Mouse (Mus musculus) testis, postnatal 14 days (tissue): Measurements from ENCODE around the gene Mta1.

ENCODE experiments used
- DNase-seq: peaks from one replicate; pipeline ENCODE4 v3.0.0; 2021; ENCODE audit warnings: low spot score

The Mta1 gene

DNA sequence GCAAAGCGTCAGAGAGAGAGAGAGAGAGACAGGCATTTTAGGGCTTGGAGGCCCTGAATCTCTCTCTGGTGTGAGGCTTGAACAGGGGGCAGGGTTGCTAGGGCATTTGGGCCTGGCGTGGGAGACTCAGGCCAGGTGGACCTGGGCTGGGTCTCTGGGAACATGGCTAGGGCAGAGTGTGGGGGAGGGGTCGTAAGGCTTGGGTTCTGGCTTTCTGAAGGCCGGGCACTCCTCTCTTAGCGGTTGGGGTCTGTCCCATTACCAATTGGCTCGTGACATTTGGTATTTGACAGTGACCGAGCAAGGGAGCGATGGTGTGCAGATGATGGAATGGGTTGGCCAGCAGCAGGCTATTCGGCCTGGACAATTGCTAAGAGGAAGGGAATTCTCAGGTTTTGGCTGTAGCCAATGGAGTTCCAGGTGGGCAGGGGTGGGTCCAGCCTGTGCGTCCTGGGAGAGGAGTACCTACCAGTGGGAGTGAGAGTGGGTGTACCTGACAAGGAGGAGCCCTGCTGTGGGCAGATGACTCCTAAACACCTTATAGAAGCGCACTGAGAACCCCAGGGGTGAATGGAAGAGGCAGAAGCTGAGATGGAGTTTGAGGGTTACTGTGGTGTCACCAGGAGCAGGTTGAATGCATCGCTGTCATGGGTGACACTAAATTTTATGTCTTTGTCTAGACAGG is 88.4 kb downstream of the Mta1 start:
- DNase-seq, result no peak
